Mouse (Mus musculus): ENCODE data around the gene Fuca1. TPM values are rescaled to one million over a fixed set of nuclear protein-coding genes. Genes with fewer than 3 reads are reported as not detected.
"Not testable (repeated sequence)": the region's sequence is repeated elsewhere in the genome, so short reads cannot be mapped to it uniquely, and the experiment has no call there.

The Fuca1 gene
- polyA plus RNA-seq, 1 experiment from 2014 or later = 78.4 TPM

DNA sequence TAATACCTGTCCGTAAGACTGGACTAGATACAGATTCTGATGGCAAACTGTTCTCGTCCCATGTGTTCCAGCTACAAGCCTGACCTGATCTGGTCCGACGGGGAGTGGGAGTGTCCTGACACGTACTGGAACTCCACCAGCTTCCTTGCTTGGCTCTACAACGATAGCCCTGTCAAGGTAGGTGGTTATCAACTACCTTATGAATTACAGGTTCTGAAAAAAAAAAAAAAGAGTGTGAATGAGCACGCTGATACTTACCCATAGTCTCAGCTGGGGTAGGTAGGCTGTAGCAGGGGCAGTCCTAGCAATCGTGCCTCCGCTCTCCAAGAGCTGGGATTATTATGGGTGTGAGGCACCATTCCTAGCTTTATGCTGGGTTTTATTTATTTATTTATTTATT is 9.3 kb downstream of the Fuca1 start:
- Histone ChIP-seq H3K4me1 (no peaks in the 10 kb centered on the region), H3K36me3 (peaks cover 56% of the 10 kb centered on the region), H3K4me3 (no peak overlapping the region), H3K9ac (no peak overlapping the region), H3K9me3 (no peaks in the 10 kb centered on the region), H3K4me2 (no peak overlapping the region), H3K27ac (no peak overlapping the region), H3K27me3 (no peaks in the 10 kb centered on the region)
- 84% methylated on average over 9 of the region's 9 CpGs for WGBS
- no peak for ATAC-seq (ENCODE audit: insufficient number of reproducible peaks, low FRiP score, low TSS enrichment, low read depth)

DNA sequence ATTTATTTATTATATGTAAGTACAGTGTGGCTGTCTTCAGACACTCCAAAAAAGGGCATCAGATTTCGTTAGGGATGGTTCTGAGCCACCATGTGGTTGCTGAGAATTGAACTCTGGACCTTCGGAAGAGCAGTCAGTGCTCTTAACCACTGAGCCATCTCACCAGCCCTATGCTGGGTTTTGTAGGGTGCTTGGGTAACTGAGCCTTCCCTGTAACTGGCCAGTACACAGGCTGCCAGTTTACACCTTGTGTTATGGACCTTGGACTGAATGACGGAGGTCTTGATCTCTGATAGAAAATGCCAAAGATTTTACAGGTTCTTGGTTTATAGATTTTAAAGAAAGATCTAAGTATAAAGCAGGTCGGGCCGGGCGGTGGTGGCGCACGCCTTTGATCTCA is 9.7 kb downstream of the Fuca1 start:
- WGBS = 88% methylated on average over 8 of the region's 8 CpGs
- Histone ChIP-seq H3K4me3 (no peak overlapping the region), H3K4me1 (no peaks in the 10 kb centered on the region), H3K4me2 (no peak overlapping the region), H3K27me3 (no peaks in the 10 kb centered on the region), H3K36me3 (peaks cover 57% of the 10 kb centered on the region), H3K9me3 (no peaks in the 10 kb centered on the region), H3K27ac (no peak overlapping the region), H3K9ac (no peak overlapping the region)
- no peak for ATAC-seq (ENCODE audit: insufficient number of reproducible peaks, low FRiP score, low TSS enrichment, low read depth)

DNA sequence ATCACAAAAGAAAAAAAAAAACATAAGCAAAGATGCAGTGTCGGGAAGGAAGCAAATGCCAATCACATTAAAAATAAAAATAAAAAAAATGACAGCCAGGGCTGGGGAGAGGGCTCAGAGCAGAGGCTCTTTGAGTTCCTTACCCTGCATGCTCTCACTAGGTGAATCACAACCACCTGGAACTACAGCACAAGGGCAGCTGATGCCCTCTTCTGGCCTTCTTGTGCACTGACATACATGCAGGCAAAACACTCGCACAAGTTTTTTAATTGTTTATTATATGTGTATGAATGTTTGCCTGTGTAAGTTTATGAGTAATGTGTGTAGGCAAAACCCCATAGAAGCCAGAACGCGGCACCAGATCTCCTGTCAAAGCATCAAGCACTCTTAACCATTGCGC is 11.3 kb downstream of the Fuca1 start:
- Histone ChIP-seq H3K9ac (no peak overlapping the region), H3K27ac (no peak overlapping the region), H3K4me3 (no peak overlapping the region), H3K4me1 (no peaks in the 10 kb centered on the region), H3K4me2 (no peak overlapping the region), H3K9me3 (no peaks in the 10 kb centered on the region), H3K36me3 (peaks cover 58% of the 10 kb centered on the region), H3K27me3 (no peaks in the 10 kb centered on the region)
- 64% methylated on average over 5 of the region's 5 CpGs for WGBS
- ATAC-seq (ENCODE audit: insufficient number of reproducible peaks, low FRiP score, low TSS enrichment, low read depth) = no peak

DNA sequence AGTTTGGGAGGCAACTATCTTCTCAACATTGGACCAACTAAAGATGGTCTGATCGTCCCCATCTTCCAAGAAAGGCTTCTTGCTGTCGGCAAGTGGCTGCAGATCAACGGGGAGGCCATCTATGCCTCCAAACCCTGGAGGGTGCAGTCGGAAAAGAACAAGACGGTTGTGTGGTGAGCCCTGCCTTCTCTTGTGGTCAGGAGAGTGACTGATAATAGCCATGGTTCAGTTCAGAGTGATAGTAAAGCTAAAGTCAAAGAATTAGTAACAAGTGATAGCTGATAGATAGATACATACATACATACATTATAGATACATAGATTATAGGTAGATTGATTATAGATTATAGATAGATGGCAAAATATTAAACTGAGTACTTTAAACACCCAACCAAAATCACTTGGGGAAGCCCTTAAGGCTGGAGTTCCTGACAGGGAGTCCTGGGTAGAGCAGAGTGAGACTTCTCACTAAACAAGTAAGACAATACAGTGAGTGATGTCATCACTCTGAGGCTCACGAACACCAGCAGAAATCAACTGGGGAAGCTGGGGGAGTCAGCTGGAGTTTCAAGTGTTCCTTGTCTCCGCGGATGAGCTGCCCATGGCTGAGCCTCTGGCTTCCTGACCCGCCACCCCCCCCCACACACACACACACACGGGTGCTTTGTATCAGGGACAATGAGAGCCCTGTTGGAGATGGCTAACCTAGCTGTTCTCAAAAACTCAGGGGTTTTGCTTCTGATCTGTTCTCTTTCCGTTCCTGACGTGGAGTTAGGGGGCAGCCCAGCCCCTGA is 14.4 kb downstream of the Fuca1 start:
- Histone ChIP-seq H3K4me1 (no peaks in the 10 kb centered on the region), H3K9me3 (no peaks in the 10 kb centered on the region), H3K27ac (no peak overlapping the region), H3K27me3 (no peaks in the 10 kb centered on the region), H3K4me3 (no peak overlapping the region), H3K9ac (no peak overlapping the region), H3K36me3 (peaks cover 69% of the 10 kb centered on the region), H3K4me2 (no peak overlapping the region)
- 72% methylated on average over 12 of the region's 12 CpGs for WGBS
- no peak for ATAC-seq (ENCODE audit: insufficient number of reproducible peaks, low FRiP score, low TSS enrichment, low read depth)

DNA sequence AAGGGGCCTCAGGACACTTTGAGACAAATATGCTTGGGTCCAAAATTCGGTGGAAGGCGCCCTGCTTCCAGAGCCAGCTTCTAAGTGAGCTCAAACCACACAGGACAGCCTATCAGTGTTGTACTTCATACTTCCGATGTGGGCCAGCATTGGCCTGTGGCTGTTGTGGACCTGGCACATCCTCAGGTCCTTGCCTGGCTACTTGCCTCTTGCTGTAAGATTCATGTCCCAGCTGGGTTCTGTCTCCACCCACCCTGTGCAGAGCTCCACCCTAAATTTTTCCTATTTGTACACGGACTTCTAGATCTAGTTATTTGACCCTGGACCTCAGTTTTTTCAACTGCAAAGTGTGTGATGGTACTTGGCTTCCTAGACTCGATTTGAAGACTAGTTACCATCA is 15.0 kb downstream of the Fuca1 start:
- H3K36me3 ChIP-seq = peaks cover 70% of the 10 kb centered on the region
- no peaks in the 10 kb centered on the region for H3K9me3 ChIP-seq
- no peak overlapping the region for H3K4me2 ChIP-seq
- H3K27me3 ChIP-seq = no peaks in the 10 kb centered on the region
- H3K4me1 ChIP-seq = no peaks in the 10 kb centered on the region
- no peak overlapping the region for H3K27ac ChIP-seq
- H3K4me3 ChIP-seq = no peak overlapping the region
- no peak for ATAC-seq (ENCODE audit: insufficient number of reproducible peaks, low FRiP score, low TSS enrichment, low read depth)
- H3K9ac ChIP-seq = no peak overlapping the region
- WGBS = 83% methylated on average over 5 of the region's 5 CpGs

DNA sequence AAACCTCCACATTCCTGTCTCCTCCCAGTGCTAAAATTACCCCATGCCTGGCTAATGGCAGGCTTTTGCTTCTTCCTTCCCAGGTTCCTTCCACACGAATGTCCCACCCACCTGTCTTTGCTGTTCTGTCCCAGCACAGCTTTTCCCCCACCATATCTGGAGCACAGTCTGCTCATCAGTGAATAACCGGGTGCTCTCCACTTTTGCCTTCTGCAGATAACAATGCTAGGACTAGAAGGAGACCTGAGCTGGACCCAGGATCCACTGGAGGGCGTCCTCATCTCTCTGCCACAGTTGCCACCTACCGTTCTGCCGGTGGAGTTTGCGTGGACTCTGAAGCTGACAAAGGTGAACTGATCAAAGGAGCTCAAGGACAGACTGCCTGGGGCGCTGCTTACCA is 18.3 kb downstream of the Fuca1 start:
- no peak for ATAC-seq (ENCODE audit: insufficient number of reproducible peaks, low FRiP score, low TSS enrichment, low read depth)
- WGBS = 68% methylated on average over 7 of the region's 7 CpGs
- H3K36me3 ChIP-seq = peaks cover 46% of the 10 kb centered on the region

DNA sequence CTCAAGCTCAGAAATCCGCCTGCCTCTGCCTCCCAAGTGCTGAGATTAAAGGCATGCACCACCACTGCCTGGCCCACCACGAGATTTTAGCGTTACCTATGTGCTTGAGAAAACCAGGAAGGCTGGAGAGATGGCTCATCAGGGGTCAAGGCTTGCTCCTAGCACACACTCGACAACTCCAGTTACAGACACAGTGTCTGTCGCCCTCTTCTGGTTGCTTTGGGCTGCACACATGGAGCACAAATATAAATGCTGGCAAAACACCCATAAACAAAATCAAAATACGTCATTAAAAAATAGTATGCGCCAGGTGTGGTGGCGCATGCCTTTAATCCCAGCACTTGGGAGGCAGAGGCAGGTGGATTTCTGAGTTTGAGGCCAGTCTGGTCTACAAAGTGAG is 20.5 kb downstream of the Fuca1 start:
- not testable (repeated sequence) for H3K27ac ChIP-seq; ATAC-seq (ENCODE audit: insufficient number of reproducible peaks, low FRiP score, low TSS enrichment, low read depth); H3K9ac ChIP-seq; H3K4me3 ChIP-seq; H3K4me2 ChIP-seq; H3K27me3 ChIP-seq; H3K9me3 ChIP-seq
- H3K4me1 ChIP-seq = peaks cover 12% of the 10 kb centered on the region
- H3K36me3 ChIP-seq = peaks cover 30% of the 10 kb centered on the region; the same call in 1 of the 2 replicates
- 83% methylated on average over 8 of the region's 8 CpGs for WGBS

More for the DNA sequence above, 18.3 kb downstream of the Fuca1 start:
- H3K4me3 ChIP-seq = no peak overlapping the region
- 0 out of 2 replicates have a peak, but pooled peaks cover 6% of the 10 kb centered on the region for H3K4me1 ChIP-seq
- H3K27me3 ChIP-seq = no peaks in the 10 kb centered on the region
- no peaks in the 10 kb centered on the region for H3K9me3 ChIP-seq
- no peak overlapping the region for H3K27ac ChIP-seq
- no peak overlapping the region for H3K9ac ChIP-seq
- no peak overlapping the region for H3K4me2 ChIP-seq

DNA sequence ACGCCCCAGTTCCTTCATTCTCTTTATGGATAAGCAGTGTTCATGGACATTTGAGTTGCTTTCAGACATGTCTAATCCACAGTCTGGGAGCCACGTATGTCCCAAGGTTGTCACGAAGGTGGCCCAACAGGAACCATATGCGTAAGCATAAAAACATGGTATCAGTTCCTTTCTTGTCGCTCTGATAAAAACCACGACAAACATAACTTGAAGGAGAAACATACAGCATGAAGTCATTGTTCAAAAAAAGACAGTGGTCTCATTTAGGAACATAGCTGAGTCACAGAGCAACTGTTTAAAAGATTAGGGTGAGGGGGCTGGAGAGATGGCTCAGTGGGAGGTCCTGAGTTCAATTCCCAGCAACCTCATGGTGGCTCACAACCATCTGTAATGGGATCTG is 21.7 kb downstream of the Fuca1 start:
- Histone ChIP-seq H3K4me1 (peaks cover 18% of the 10 kb centered on the region), H3K9ac (no peak overlapping the region), H3K27ac (no peak overlapping the region), H3K27me3 (no peaks in the 10 kb centered on the region), H3K4me2 (no peak overlapping the region), H3K4me3 (no peak overlapping the region), H3K36me3 (peaks cover 29% of the 10 kb centered on the region; the same call in 1 of the 2 replicates), H3K9me3 (no peaks in the 10 kb centered on the region)
- WGBS = 86% methylated on average over 6 of the region's 6 CpGs
- no peak for ATAC-seq (ENCODE audit: insufficient number of reproducible peaks, low FRiP score, low TSS enrichment, low read depth)

DNA sequence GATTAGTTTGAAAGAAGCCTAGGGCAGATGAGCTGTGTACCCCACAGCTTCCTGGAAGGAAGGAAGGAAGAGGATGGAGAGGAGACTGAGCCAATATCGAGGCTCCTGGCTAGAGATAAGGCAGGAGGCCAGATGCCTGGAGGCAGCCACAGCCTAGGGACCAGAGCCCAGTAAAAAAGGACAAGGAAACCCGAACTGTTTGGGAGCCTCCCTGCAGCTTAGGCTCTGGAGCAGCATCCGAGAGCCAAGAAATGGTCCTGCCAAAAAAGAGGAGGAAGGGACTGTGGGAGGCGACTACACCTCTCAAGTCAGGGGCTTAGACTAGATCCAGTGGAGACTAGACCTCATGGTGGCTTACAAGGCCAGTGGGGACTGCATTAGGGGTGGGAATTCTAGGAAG is 22.9 kb downstream of the Fuca1 start:
- H3K9ac ChIP-seq = no peak overlapping the region
- 51% methylated on average over 4 of the region's 4 CpGs for WGBS

DNA sequence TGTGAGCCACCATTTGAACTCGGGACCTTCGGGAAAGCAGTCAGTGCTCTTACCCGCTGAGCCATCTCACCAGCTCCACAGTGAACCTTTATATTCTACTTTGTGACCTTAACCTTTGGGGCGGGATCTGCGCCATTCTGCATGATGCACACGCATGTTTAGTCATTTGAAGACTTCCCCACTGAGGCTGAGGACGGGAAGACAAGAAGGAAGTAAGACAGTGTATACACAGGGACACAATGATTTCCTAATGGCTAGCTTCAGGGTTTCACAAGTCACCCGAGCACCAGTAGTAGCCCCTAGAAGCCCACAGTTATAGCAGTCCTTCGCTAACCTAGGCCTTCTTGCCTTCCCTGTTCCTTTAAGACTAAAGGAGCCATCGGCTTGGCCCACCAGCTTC is 25.2 kb downstream of the Fuca1 start:
- Histone ChIP-seq H3K9ac (0 out of 2 replicates have a peak overlapping the region, but pooled peaks have one; percentile 67), H3K4me2 (peak overlapping the region; percentile 74), H3K36me3 (peaks cover 4% of the 10 kb centered on the region; the same call in 1 of the 2 replicates), H3K4me1 (peaks cover 27% of the 10 kb centered on the region), H3K27ac (peak overlapping the region; percentile 59; the same call in 1 of the 2 replicates), H3K9me3 (no peaks in the 10 kb centered on the region), H3K4me3 (peak overlapping the region; percentile 89), H3K27me3 (no peaks in the 10 kb centered on the region)
- WGBS = 77% methylated on average over 10 of the region's 10 CpGs
- no peak for ATAC-seq (ENCODE audit: insufficient number of reproducible peaks, low FRiP score, low TSS enrichment, low read depth)

More for the DNA sequence above, 22.9 kb downstream of the Fuca1 start:
- no peak for ATAC-seq (ENCODE audit: insufficient number of reproducible peaks, low FRiP score, low TSS enrichment, low read depth)
- H3K4me1 ChIP-seq = peaks cover 25% of the 10 kb centered on the region
- peaks cover 22% of the 10 kb centered on the region; the same call in 1 of the 2 replicates for H3K36me3 ChIP-seq
- no peak overlapping the region for H3K27ac ChIP-seq
- H3K9me3 ChIP-seq = no peaks in the 10 kb centered on the region
- H3K4me2 ChIP-seq = no peak overlapping the region
- H3K27me3 ChIP-seq = no peaks in the 10 kb centered on the region
- no peak overlapping the region for H3K4me3 ChIP-seq

DNA sequence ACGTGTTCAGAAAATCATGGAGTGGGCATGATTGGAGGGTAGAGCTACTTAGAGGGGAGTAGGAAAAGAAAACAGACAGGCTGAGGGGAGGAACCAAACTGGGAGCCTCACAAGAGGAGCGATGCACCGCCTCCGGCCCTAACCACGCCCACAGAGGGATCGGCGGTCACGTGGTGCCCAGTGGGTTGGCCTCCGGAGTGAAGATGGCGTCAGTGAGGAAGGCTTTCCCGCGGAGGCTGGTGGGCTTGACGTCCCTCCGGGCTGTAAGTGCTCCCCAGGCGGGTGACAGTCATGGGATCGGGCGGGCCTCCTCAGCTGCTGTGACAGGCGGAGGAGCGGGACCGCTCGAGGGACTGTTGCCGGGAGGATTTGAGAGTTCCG is 25.7 kb downstream of the Fuca1 start, which contains the start of gene Hmgcl:
Gene Hmgcl (plus strand): TSS at position 171 of the 381 bp plus-strand sequence.
- ATAC-seq (ENCODE audit: insufficient number of reproducible peaks, low FRiP score, low TSS enrichment, low read depth) = peak; percentile 86
- Histone ChIP-seq H3K4me3 (peak within 1 kb of the TSS; percentile 89), H3K9me3 (no peaks in the 10 kb centered on the region), H3K9ac (peak within 1 kb of the TSS; percentile 67), H3K36me3 (peaks cover 4% of the 10 kb centered on the region; the same call in 1 of the 2 replicates), H3K27ac (peak within 1 kb of the TSS; percentile 64), H3K4me2 (peak within 1 kb of the TSS; percentile 74), H3K27me3 (no peaks in the 10 kb centered on the region), H3K4me1 (peaks cover 27% of the 10 kb centered on the region)
- under 1% methylated on average over 23 of the region's 23 CpGs for WGBS

DNA sequence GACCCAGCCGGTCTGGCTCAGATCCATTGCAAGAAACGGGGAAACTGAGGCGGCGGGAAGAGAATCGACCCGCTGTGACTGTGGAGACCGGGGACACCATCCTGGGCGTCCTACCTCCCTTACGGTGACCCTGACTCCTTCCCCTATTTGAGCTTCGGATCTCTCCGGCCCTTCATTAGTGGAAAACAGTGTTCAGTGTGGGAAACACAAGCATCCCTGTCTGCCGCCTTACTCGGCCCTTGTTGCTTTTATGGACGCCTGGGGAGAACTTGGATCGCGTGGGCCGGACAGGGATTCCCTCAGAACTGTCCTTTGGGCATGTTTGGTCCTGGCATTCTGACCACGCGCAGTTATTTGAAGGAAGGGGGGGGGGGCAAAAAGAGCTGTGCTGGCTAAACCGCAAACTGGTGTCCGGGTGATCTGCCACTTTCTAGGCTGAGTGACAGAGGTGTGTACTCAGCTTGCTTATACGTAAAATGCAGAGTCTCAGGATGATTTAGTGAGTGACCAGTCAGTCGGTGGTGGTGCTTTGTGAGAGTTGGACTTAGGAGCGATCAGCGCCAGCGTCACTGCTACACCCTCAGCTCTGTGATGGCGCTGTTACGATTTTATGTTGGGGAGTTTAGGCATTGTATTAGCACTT is 26.2 kb downstream of the Fuca1 start:
- under 1% methylated on average over 28 of the region's 28 CpGs for WGBS
- Histone ChIP-seq H3K4me3 (peak overlapping the region; percentile 89), H3K4me1 (peaks cover 27% of the 10 kb centered on the region), H3K27ac (peak overlapping the region; percentile 64), H3K4me2 (peak overlapping the region; percentile 74), H3K9me3 (no peaks in the 10 kb centered on the region), H3K27me3 (no peaks in the 10 kb centered on the region), H3K9ac (peak overlapping the region; percentile 67), H3K36me3 (peaks cover 9% of the 10 kb centered on the region)
- no peak for ATAC-seq (ENCODE audit: insufficient number of reproducible peaks, low FRiP score, low TSS enrichment, low read depth)
